Mouse (Mus musculus): Measurements from ENCODE around the gene Tctex1d1. TPM values are rescaled to one million over a fixed set of nuclear protein-coding genes. Genes with fewer than 3 reads are reported as not detected.

Gene Tctex1d1
- polyA plus RNA-seq (2012), result not detected in 2 replicates

DNA sequence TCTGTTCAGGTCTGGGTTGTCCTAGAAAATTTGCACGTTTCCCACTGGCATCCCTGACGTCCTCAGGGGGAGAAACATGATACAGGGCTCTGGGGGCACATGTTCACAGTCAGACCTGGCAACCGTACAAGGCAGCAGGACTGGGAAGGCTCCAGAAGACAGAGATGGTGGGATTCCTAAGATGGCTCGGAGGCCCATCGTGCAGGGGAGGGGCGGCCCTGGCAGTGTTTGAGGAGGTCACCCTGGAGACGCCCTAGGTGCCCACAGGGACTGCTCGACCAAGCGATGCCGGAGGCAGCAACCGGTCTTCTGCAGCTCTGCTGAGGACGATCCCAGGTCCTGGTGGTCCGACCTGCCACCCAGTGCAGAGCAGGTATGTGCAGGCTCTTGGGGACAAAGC, at the start of gene Tctex1d1:
Tctex1d1 (plus strand) TSS at position 167 of the 400 bp plus-strand sequence.
- TF ChIP-seq GATA1 (IDR thresholded peaks at IDR 0.05; ENCODE audit: low read length), result no peak

DNA sequence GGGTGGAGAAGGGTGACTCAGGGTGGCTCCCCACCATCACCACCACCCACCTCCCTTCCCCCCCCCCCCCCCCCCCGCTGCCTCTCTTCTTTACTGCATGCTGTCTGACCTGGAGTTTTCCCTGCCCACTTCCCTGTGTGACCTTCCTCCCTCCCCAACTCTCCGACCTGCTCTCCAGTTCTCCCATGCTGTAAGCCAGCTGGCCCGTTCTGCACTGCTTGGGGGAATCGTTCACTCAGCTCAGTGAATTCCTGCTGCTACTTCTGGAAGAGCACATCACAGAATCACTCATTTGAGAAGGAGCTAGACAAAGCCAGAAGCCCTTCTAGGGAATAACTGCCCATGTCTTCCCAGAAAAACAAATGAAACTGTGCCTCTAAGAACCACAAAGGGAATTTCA, 48.9 kb upstream of the Tctex1d1 start:
- TF ChIP-seq GATA1 (IDR thresholded peaks at IDR 0.05; ENCODE audit: low read length), result no peak

DNA sequence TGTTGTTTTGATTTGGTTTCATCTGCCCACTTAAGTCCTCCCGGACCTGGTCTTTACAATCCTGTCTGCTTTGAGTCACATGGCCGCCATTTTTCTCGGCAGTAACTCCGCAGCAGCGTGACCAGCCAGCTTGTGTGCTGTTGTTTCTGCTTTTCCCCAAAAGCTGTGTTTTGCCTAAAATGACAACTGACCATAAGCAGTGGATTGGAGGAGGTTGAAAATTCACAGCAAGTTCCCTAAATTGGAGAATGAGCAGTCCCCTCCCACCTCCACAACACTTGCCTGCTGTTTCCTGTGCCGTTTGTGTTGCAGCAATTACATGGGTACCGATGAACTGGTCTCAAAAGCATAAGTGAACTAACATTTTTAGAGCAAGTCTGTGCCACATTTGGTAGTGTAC, 47.7 kb upstream of the Tctex1d1 start:
- TF ChIP-seq GATA1 (IDR thresholded peaks at IDR 0.05; ENCODE audit: low read length), result no peak

DNA sequence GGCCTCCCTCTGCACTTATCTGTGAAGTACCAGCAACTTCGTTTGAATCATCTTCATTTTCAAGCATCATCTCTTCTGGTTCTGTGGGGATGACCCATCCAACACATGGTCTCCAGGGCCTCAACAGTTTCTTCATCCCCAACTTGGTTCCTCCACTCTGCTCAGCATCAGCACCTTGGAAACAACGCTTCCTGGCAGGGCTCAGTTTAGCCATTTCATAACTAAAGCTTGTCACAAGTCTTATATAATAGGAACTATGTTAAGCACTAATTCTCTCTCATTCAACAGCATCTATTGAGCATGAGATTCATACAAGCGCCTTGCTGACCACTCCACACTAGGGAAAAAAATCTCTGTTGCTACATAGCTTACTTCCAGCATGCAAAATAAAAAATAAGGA, 38.1 kb upstream of the Tctex1d1 start:
- TF ChIP-seq GATA1 (IDR thresholded peaks at IDR 0.05; ENCODE audit: low read length), result no peak

DNA sequence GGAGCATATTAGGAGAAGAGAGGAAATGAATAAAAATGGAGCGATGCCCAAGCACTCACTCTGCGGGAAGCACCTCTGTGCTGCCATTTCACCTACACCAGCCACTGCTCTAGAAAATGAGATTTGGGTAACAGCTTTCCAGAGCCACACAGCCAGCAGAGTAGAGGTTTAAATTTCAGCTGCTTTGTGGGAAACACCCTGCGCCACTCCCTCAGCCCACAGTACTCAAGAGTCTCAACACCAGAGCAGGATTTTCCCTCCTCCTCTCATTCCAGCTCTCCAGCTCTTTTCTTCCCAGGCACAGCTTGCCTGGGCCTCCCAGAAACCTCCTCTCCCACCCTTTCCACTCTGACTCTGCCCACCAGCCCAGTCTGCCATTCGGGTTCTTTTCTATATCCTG, 37.7 kb upstream of the Tctex1d1 start:
- TF ChIP-seq GATA1 (IDR thresholded peaks at IDR 0.05; ENCODE audit: low read length), result no peak

DNA sequence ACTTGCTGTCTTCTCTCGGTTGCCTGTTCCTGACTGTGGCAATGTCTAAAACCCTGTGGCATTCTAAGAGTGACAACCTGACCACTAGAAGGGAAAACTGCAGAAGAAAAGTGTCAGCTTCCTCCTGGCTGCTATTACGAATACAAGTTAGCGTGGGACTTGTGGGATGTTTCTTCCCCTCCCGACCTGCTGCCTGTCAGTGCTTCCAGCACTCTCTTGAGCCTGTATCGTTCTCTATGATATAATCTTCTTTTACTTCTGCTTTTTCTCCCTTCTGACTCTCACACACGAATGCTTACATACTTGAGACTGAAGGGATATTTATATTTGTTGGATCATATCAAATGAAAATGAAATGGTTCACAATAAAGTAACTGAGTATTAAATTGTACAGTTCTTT, 34.1 kb upstream of the Tctex1d1 start:
- TF ChIP-seq GATA1 (IDR thresholded peaks at IDR 0.05; ENCODE audit: low read length), result no peak

DNA sequence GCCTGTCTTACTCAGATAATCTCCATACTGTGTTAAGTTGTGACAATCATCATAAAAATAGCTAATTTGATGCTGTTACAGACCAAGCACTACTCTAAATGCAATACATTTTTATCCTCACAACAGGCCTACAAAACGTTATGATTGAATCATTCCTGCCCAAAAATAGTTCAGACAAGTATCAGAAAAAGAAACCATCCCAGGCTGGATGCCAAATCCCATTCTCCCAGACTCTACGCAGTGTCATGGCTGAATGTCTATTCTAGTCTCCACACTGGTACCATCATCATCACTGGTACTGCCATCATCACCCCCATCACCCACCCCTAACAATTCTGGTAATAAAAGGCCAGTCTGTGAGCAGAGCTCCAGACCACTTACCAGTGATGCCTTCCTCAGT, 25.9 kb upstream of the Tctex1d1 start:
- no peak for TF ChIP-seq GATA1 (IDR thresholded peaks at IDR 0.05; ENCODE audit: low read length)

DNA sequence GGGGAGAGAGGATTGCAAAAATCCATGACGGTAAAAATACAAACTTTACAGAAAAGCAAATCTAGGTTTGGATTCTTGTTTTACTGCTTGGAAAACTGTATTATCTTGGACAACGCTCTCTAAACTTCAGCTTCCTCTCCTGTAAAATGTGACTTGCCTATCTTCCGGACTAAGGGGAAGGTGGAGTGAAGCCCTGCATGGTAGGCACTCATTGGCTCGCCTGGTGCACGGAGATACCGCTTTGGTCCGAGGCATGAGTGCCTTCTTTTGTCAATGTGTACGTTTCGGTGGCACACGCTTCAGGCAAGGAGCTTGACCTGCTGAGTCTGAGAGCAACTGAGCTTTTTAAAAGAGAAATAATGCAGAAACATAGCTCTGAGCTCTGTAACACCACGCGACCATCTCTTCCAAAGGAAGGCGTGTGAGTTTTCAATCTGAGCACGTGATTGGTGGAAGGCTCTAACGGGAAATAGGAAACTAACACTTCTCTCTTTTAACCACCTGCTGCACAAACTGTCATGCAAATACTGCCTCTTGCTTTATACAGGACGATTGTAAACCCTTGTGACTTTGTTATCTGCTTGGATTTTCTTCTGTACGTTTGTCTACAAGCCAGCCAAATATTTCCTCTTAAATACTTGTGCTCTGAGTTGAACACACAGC, 23.0 kb upstream of the Tctex1d1 start:
- no peak for TF ChIP-seq GATA1 (IDR thresholded peaks at IDR 0.05; ENCODE audit: low read length)

DNA sequence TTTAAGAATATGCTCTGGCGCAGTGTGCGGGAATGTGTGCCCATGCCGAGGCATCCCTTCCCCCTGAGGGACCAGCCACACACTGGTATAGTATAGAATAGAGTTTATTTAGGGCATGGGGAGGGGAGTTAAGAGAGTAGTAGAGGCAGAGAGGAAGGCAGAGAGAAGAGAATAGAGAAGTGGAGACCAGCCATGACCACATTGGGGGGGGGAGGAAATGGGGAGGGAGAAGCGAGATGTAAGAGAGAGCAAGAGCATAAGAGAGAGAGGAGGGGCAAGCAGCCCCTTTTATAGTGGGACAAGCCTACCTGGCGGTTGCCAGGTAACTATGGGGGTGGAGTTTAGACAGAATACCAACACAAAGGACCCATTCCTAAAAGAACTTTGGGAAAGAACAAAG, 19.0 kb upstream of the Tctex1d1 start:
- no peak for TF ChIP-seq GATA1 (IDR thresholded peaks at IDR 0.05; ENCODE audit: low read length)

DNA sequence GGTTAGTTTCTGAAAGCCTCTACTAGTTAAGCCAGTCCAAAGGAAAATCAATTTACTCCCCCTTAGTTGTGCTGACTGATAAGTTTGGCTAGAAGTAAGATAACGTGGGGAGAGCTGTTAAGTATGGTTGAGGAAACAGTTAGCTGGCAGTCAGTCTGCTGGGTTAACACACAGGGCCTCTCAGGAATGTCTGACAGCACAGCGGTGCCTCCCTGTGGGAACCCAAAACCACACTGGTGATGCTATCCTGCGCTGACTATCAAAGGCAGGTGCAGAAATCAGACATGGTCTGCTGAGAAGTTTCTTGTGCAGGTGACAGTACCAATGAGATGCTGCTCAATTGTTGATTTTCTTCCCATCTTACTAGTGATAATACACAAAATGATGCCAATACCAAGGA, 14.2 kb upstream of the Tctex1d1 start:
- no peak for TF ChIP-seq GATA1 (IDR thresholded peaks at IDR 0.05; ENCODE audit: low read length)

DNA sequence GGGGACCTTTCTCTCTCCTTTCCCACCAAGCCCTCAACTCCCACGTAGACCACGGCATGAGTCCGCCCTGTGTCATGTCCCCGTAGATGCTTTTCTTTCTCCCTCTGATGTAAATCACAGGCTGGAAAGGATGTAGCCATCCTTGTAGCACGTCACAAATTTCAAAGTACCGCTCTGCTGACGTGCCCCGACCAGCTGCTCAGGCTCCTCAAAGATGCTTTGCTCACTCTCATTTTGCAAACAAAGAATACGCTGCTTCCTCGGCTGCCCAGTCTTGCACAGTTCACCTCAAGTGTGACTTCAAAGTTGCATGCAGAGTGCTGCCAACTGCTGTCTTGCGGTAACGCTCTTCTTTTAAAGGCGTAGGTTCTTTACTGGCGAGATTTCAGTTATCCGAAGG, 10.6 kb upstream of the Tctex1d1 start:
- TF ChIP-seq GATA1 (IDR thresholded peaks at IDR 0.05; ENCODE audit: low read length), result no peak

DNA sequence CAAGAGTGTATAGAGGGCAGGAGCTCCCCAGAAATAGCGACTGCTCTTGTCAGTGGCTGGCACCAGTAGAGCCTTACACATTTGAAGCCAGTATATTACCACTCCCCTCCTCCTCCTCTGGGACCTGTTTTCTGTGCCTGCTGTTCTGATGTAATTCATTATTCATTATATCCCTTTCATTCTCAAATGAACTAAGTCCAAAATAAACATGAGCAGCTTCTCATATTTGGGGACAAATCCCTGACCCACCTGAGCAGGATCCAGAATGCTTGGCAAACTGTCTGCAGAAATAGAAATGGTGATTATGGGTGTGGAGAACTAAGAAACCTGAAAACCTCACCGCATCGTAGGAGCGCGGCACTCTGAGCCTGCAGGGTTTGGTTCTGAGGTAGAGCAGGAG, 8.8 kb upstream of the Tctex1d1 start:
- TF ChIP-seq GATA1 (IDR thresholded peaks at IDR 0.05; ENCODE audit: low read length), result no peak

DNA sequence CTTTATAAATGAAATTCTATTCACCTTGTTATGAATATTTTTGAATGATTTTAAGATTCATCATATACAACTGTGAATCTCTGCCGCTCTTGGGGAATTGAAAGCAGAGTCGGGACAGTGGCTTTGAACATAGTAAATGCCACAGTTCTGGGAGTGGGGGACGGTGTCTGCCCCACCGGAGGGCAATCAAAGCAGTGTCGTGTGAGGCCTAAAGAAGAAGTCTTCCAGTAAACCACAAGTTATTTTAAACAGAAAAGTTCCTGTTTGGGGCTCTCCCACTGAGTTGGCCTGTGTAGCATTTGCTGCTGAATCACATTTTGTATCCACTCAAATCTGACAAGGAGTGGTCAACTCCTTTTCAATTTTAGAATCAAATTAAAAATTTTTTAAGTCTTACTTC, 7.2 kb upstream of the Tctex1d1 start:
- TF ChIP-seq GATA1 (IDR thresholded peaks at IDR 0.05; ENCODE audit: low read length), result no peak

DNA sequence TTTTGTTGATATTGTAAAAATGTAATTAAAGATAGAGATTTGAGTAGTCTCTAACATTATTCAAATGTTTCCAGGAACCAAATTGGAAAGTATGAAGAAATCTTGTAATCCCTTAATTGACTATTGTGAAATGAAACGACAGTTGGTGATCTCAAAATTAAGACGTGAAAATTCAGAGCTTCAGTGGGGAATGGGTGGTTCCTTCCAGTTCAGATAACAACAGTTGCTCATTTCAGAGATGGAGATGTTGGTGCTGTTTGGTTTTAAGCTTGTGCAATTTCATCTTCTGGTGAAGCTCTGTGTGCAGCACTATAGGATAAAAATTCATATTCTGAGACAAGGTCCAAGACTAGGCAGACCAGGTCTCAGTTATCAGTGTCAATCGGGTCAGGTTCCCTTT, 6.3 kb upstream of the Tctex1d1 start:
- TF ChIP-seq GATA1 (IDR thresholded peaks at IDR 0.05; ENCODE audit: low read length), result no peak

DNA sequence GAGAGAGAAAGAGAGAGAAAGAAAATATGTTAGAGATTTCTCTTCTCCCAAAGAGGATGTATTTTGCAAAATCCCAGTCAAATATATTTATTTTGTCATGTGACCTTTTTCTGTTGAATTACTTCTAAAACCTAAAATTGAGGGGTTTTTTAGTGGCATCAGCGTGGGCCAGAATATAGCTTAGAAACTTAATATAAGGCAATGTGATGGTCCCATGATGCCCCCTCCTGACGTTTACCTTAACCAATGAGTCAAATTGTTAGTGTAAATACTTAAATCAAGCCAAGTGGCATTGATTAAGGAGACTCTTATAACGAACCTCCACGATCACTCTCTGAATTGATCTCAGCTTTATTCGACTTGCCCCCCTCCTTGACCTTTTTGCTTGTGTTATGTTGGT, 4.2 kb upstream of the Tctex1d1 start:
- TF ChIP-seq GATA1 (IDR thresholded peaks at IDR 0.05; ENCODE audit: low read length), result no peak

DNA sequence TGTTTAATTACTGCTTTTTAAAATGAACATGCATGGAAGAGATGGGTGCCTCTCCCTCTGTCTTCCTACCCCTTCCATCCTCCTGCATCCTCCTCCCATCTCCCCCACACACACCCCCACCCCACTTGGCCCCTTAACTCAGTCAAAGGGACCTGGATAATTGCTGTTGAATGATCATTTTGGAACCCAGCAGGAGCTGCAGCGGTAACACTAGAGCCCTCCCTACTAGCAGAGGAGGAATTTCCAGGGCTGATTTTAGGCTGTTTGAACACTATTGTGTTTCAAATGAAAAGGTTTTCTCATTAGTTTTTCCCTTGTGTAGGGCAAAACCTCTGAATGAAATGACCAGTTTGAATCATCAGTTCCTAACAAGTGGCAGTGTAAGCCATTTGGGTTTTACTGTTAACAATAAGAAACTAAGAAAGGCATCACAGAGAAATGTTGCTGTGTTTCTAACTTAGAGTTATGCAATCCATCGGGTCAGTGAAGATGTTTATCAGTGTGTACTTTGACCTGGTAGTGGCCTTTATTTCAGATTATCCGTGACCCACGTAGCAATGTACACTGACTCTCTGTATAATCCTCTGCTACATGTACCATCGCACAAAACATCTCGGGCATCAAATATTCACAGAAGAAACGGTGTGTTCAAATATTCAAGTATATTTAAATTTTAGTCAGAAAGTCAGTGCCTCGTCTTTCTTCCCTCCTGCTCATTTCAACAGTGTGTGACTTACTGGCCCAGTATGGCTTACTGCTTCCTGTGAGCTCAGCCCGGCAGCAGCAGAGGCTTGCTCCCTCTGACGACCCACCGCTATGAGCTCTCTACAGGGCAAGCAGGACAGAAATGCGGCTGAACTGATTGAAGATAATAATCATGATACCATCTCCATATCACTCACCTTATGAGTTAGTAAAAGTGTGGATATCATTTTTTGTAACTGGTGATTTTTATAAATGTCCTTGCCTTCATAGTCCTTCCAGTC, 1.8 kb upstream of the Tctex1d1 start:
- no peak for TF ChIP-seq GATA1 (IDR thresholded peaks at IDR 0.05; ENCODE audit: low read length)
